Mouse (Mus musculus) olfactory bulb, adult 2 months (tissue): ENCODE measurements around the gene Sp9.

Source experiments
- CTCF ChIP-seq: fragments of 200-500 bp; IDR thresholded peaks from 2 replicates; pipeline ENCODE4 v1.5.1; 2012; ENCODE audit warnings: low read depth, mild to moderate bottlenecking, low read length, moderate library complexity; ENCODE audit not compliant: insufficient read depth
- POLR2A ChIP-seq: fragments of 200-500 bp; IDR thresholded peaks from 2 replicates; pipeline ENCODE4 v1.6.1; 2012; ENCODE audit warnings: mild to moderate bottlenecking, low read depth, low read length, moderate library complexity; ENCODE audit not compliant: insufficient read depth

DNA sequence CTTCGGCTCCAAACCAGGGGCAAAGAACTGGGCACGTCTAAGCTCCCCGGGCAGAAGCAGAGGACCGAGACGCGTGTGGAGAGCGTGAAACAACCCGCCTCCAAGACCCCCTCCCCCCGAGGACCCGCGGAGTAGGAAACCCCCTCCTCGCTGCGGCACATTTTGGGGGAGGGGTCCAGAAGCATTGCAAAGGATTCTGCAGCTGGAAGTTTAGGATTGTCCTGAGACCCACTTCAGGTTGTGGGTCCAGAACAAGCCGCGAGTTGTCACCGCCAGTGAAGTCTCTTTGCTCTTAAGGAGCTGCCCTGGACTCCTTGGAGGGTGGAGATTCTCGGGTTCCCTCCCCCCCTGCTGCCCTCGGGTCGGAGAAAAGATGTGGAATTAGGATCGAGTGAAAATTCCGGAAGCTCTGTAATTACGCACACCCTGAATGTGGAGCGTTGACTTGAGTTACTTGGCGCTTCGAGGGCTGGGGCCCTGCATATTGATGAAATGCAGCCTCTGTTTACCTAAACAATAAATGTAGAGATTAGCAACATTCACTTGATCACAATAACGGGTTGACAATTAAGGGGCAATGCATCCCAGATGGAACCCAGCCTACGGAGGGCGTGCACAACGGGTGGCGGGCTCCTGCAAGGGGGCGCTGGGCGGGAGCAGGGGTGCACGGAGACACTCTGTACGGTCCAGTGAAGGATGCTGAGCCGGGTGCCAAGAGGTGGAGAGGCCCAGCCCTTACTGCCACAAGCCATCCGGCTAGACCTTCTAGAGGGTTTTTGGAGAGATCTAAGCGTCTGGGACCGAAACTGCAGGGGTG is 7.7 kb upstream of the Sp9 start:
- no peak for TF ChIP-seq CTCF
- no peak for TF ChIP-seq POLR2A
